Mouse (Mus musculus) thymus, adult 2 months (tissue): ENCODE results near the gene Psmd9. TPM values are rescaled to one million over a fixed set of nuclear protein-coding genes. Genes with fewer than 3 reads are reported as not detected.
A peak's percentile ranks its signal among the peaks of the same experiment; 100 is the strongest.

Experiments used
- DNase-seq: peaks from one replicate; pipeline ENCODE4 v3.0.0; 2021
- H3K27ac ChIP-seq: fragments of 200-500 bp; 2 replicates; pipeline ENCODE4 v1.5.1; 2012; ENCODE audit warnings: low read length, control low read depth; ENCODE audit not compliant: control insufficient read depth, insufficient read depth
- H3K27me3 ChIP-seq: fragments of 200-500 bp; 2 replicates; pipeline ENCODE4 v1.6.1; 2012; ENCODE audit warnings: mild to moderate bottlenecking, low read length, moderate library complexity, mixed read lengths; ENCODE audit not compliant: control insufficient read depth, insufficient read depth
- H3K36me3 ChIP-seq: fragments of 200-500 bp; 2 replicates; pipeline ENCODE4 v1.6.1; 2012; ENCODE audit warnings: mild to moderate bottlenecking, low read length, moderate library complexity; ENCODE audit not compliant: control insufficient read depth, insufficient read depth
- H3K4me1 ChIP-seq: fragments of 200-500 bp; replicated peaks from 2 replicates; pipeline ENCODE4 v1.6.1; 2012; ENCODE audit warnings: low read length; ENCODE audit not compliant: control insufficient read depth, insufficient read depth
- H3K4me3 ChIP-seq: fragments of 200-500 bp; 2 replicates; pipeline ENCODE4 v1.5.1; 2012; ENCODE audit warnings: mild to moderate bottlenecking, low read length, control low read depth, moderate library complexity; ENCODE audit not compliant: control insufficient read depth, insufficient read depth
- CTCF ChIP-seq: fragments of 200-500 bp; IDR thresholded peaks from 2 replicates; pipeline ENCODE4 v1.5.1; 2012; ENCODE audit warnings: mild to moderate bottlenecking, control low read depth, low read length, moderate library complexity, borderline replicate concordance; ENCODE audit not compliant: control insufficient read depth, poor library complexity, insufficient read depth; ENCODE audit errors: extremely low read depth
- POLR2A ChIP-seq: fragments of 200-500 bp; IDR thresholded peaks from 2 replicates; pipeline ENCODE4 v1.6.1; 2012; ENCODE audit warnings: mild to moderate bottlenecking, low read length, control low read depth, moderate library complexity; ENCODE audit not compliant: control insufficient read depth, poor library complexity, insufficient read depth; ENCODE audit errors: extremely low read depth
- WGBS: fragments of 180-500 bp; shearing (Covaris S2); methylation state at CpG from one replicate; pipeline ENCODE4 v1.1.7; 2018; 5-methylcytosine and 5-hydroxymethylcytosine counted together
- polyA plus RNA-seq: library from polyadenylated mRNA; depleted of rRNA; stranded (reverse); fragments of >200 nt; gene quantifications from 2 replicates; pipeline ENCODE4 v1.2.3, GENCODE M21; 2012

Psmd9 gene
- polyA plus RNA-seq, 1 experiment, result 34.7 TPM

GRCm38 (mm10) chr5:123133784-123134143 is 35.4 kb upstream of the Psmd9 start:
- H3K27ac ChIP-seq, result peak overlapping the region; percentile 40; the same call in 1 of the 2 replicates
- H3K27me3 ChIP-seq, result no peaks in the 10 kb centered on the region
- peaks cover 4% of the 10 kb centered on the region; the same call in 1 of the 2 replicates for H3K36me3 ChIP-seq
- no peak overlapping the region for H3K4me3 ChIP-seq
- H3K4me1 ChIP-seq, result peaks cover 81% of the 10 kb centered on the region
- no peak for TF ChIP-seq CTCF
- no peak for TF ChIP-seq POLR2A
- DNase-seq, result no peak
- 53% methylated on average over 7 of the region's 7 CpGs for WGBS

- Histone ChIP-seq H3K27ac (peak overlapping the region; percentile 17; the same call in 1 of the 2 replicates), H3K27me3 (no peaks in the 10 kb centered on the region), H3K4me3 (no peak overlapping the region), H3K4me1 (peaks cover 76% of the 10 kb centered on the region), H3K36me3 (peaks cover 4% of the 10 kb centered on the region; the same call in 1 of the 2 replicates)
- TF ChIP-seq POLR2A (no peak), CTCF (no peak)
- no peak for DNase-seq
- WGBS, result 69% methylated on average over 13 of the region's 13 CpGs
Observed at GRCm38 (mm10) chr5:123134186-123134874, 34.9 kb upstream of the Psmd9 start.

GRCm38 (mm10) chr5:123134875-123135382 is 34.3 kb upstream of the Psmd9 start:
- peaks cover 70% of the 10 kb centered on the region for H3K4me1 ChIP-seq
- no peak overlapping the region for H3K4me3 ChIP-seq
- H3K36me3 ChIP-seq, result peaks cover 4% of the 10 kb centered on the region; the same call in 1 of the 2 replicates

GRCm38 (mm10) chr5:123135471-123136360 is 33.5 kb upstream of the Psmd9 start:
- Histone ChIP-seq H3K4me3 (peak overlapping the region; percentile 76), H3K27ac (peak overlapping the region; percentile 95; the same call in 1 of the 2 replicates), H3K27me3 (no peaks in the 10 kb centered on the region), H3K36me3 (peaks cover 4% of the 10 kb centered on the region; the same call in 1 of the 2 replicates), H3K4me1 (peaks cover 64% of the 10 kb centered on the region)
- no peak for TF ChIP-seq POLR2A
- no peak for TF ChIP-seq CTCF
- WGBS, result 56% methylated on average over 30 of the region's 30 CpGs
- DNase-seq, result no peak

More at GRCm38 (mm10) chr5:123134875-123135382, 34.3 kb upstream of the Psmd9 start:
- no peak overlapping the region for H3K27ac ChIP-seq
- H3K27me3 ChIP-seq, result no peaks in the 10 kb centered on the region
- no peak for DNase-seq
- 92% methylated on average over 8 of the region's 8 CpGs for WGBS
- TF ChIP-seq POLR2A, result no peak
- TF ChIP-seq CTCF, result no peak

GRCm38 (mm10) chr5:123136361-123137043 is 32.7 kb upstream of the Psmd9 start:
- peak overlapping the region; percentile 76 for H3K4me3 ChIP-seq
- H3K27me3 ChIP-seq, result no peaks in the 10 kb centered on the region
- 5% methylated on average over 13 of the region's 13 CpGs for WGBS
- TF ChIP-seq POLR2A, result no peak
- no peak for TF ChIP-seq CTCF
- H3K27ac ChIP-seq, result peak overlapping the region; percentile 95
- peaks cover 56% of the 10 kb centered on the region for H3K4me1 ChIP-seq
- H3K36me3 ChIP-seq, result peaks cover 4% of the 10 kb centered on the region; the same call in 1 of the 2 replicates
- peak; percentile 76 for DNase-seq
